Mouse (Mus musculus): Measurements from ENCODE around the gene Wdr63. TPM values are rescaled to one million over a fixed set of nuclear protein-coding genes. Genes with fewer than 3 reads are reported as not detected.

Wdr63 gene
- total and polyA plus RNA-seq, 3 experiments, result not detected

- Histone ChIP-seq H3K9me3 (replicated peaks; ENCODE audit: insufficient read depth, low read length) (no peaks in the 10 kb centered on the region), H3K79me2 (ENCODE audit: control insufficient read depth, insufficient read depth, low read length, poor library complexity) (no peaks in the 10 kb centered on the region), H3K27me3 (ENCODE audit: control insufficient read depth in 1 of 2, insufficient read depth in 2 of 2, low read length in 2 of 2) (no peaks in the 10 kb centered on the region; a peak in 1 of 4 replicates), H3K36me3 (ENCODE audit: control insufficient read depth in 1 of 2, insufficient read depth in 2 of 2, low read length in 2 of 2) (no peaks in the 10 kb centered on the region), H3K27ac (ENCODE audit: control insufficient read depth, low read depth, low read length) (no peak overlapping the region), H3K4me1 (ENCODE audit: control insufficient read depth in 1 of 2, insufficient read depth in 2 of 2, low read length in 2 of 2) (no peaks in the 10 kb centered on the region), H3K9ac (ENCODE audit: control insufficient read depth, low read depth, low read length, poor library complexity, severe bottlenecking) (no peak overlapping the region), H3K4me3 (ENCODE audit: control insufficient read depth in 1 of 2, insufficient read depth in 1 of 2, low read depth in 2 of 2, low read length in 2 of 2) (no peak overlapping the region)
- DNase-seq (ENCODE audit: low read depth, low spot score), result no peak
- TF ChIP-seq MAFK (IDR thresholded peaks at IDR 0.05; ENCODE audit: borderline replicate concordance, low read depth, low read length) (no peak), USF1 (IDR thresholded peaks at IDR 0.05; ENCODE audit: low read depth, low read length) (no peak), GABPA (IDR thresholded peaks at IDR 0.05; ENCODE audit: low read depth, low read length) (no peak), E2F4 (IDR thresholded peaks at IDR 0.05; ENCODE audit: borderline replicate concordance, low read depth, low read length) (no peak), RCOR1 (IDR thresholded peaks at IDR 0.05; ENCODE audit: low read depth, low read length) (no peak), CHD1 (IDR thresholded peaks at IDR 0.05; ENCODE audit: low read depth, low read length) (no peak), MAZ (IDR thresholded peaks at IDR 0.05; ENCODE audit: low read depth, low read length) (no peak), ZMIZ1 (IDR thresholded peaks at IDR 0.05; ENCODE audit: low read depth, low read length) (no peak), BHLHE40 (IDR thresholded peaks at IDR 0.05; ENCODE audit: borderline replicate concordance, low read depth, low read length) (no peak), RAD21 (IDR thresholded peaks at IDR 0.05; ENCODE audit: low read depth, low read length) (no peak)
Observed at GRCm38 (mm10) chr3:146032976-146033375, 75.0 kb downstream of the Wdr63 start.

- DNase-seq (ENCODE audit: low read depth, low spot score), result no peak
- Histone ChIP-seq H3K9me3 (replicated peaks; ENCODE audit: insufficient read depth, low read length) (no peaks in the 10 kb centered on the region), H3K9ac (ENCODE audit: control insufficient read depth, low read depth, low read length, poor library complexity, severe bottlenecking) (no peak overlapping the region), H3K79me2 (ENCODE audit: control insufficient read depth, insufficient read depth, low read length, poor library complexity) (no peaks in the 10 kb centered on the region), H3K36me3 (ENCODE audit: control insufficient read depth in 1 of 2, insufficient read depth in 2 of 2, low read length in 2 of 2) (no peaks in the 10 kb centered on the region), H3K27me3 (ENCODE audit: control insufficient read depth in 1 of 2, insufficient read depth in 2 of 2, low read length in 2 of 2) (no peaks in the 10 kb centered on the region; a peak in 1 of 4 replicates), H3K4me1 (ENCODE audit: control insufficient read depth in 1 of 2, insufficient read depth in 2 of 2, low read length in 2 of 2) (no peaks in the 10 kb centered on the region), H3K27ac (ENCODE audit: control insufficient read depth, low read depth, low read length) (no peak overlapping the region), H3K4me3 (ENCODE audit: control insufficient read depth in 1 of 2, insufficient read depth in 1 of 2, low read depth in 2 of 2, low read length in 2 of 2) (no peak overlapping the region)
- no peak for TF ChIP-seq USF2 (IDR thresholded peaks at IDR 0.05; ENCODE audit: borderline replicate concordance in 1 of 2, insufficient read depth in 1 of 2, low read depth in 1 of 2, low read length in 2 of 2)
- no peak for TF ChIP-seq NELFE (IDR thresholded peaks at IDR 0.05; ENCODE audit: low read depth, low read length)
Observed at GRCm38 (mm10) chr3:146030255-146030836, 77.6 kb downstream of the Wdr63 start.

- Histone ChIP-seq H3K4me3 (ENCODE audit: control insufficient read depth in 1 of 2, insufficient read depth in 1 of 2, low read depth in 2 of 2, low read length in 2 of 2) (no peak overlapping the region), H3K4me1 (ENCODE audit: control insufficient read depth in 1 of 2, insufficient read depth in 2 of 2, low read length in 2 of 2) (no peaks in the 10 kb centered on the region), H3K36me3 (ENCODE audit: control insufficient read depth in 1 of 2, insufficient read depth in 2 of 2, low read length in 2 of 2) (no peaks in the 10 kb centered on the region), H3K27me3 (ENCODE audit: control insufficient read depth in 1 of 2, insufficient read depth in 2 of 2, low read length in 2 of 2) (no peaks in the 10 kb centered on the region; a peak in 1 of 4 replicates), H3K27ac (ENCODE audit: control insufficient read depth, low read depth, low read length) (no peak overlapping the region), H3K9ac (ENCODE audit: control insufficient read depth, low read depth, low read length, poor library complexity, severe bottlenecking) (no peak overlapping the region), H3K9me3 (replicated peaks; ENCODE audit: insufficient read depth, low read length) (no peaks in the 10 kb centered on the region), H3K79me2 (ENCODE audit: control insufficient read depth, insufficient read depth, low read length, poor library complexity) (no peaks in the 10 kb centered on the region)
- no peak for TF ChIP-seq POLR2AphosphoS2 (IDR thresholded peaks at IDR 0.05; ENCODE audit: low read length)
- no peak for TF ChIP-seq MAX (IDR thresholded peaks at IDR 0.05; ENCODE audit: low read length)
- no peak for TF ChIP-seq SMC3 (IDR thresholded peaks at IDR 0.05; ENCODE audit: low read depth, low read length)
- no peak for TF ChIP-seq MYB (IDR thresholded peaks at IDR 0.05; ENCODE audit: low read depth, low read length)
- no peak for TF ChIP-seq RCOR1 (IDR thresholded peaks at IDR 0.05; ENCODE audit: low read depth, low read length)
- TF ChIP-seq BHLHE40 (IDR thresholded peaks at IDR 0.05; ENCODE audit: borderline replicate concordance, low read depth, low read length), result no peak
- no peak for TF ChIP-seq SIN3A (IDR thresholded peaks at IDR 0.05; ENCODE audit: low read length)
- no peak for TF ChIP-seq CTCF (IDR thresholded peaks at IDR 0.05 in 2 of 3, conservative IDR thresholded peaks at IDR 0.05 in 1 of 3; ENCODE audit: control insufficient read depth in 1 of 3, insufficient read depth in 1 of 3, low read depth in 2 of 3, low read length in 3 of 3, poor library complexity in 1 of 3, severe bottlenecking in 1 of 3)
- no peak for TF ChIP-seq ELF1 (IDR thresholded peaks at IDR 0.05; ENCODE audit: low read depth, low read length)
- no peak for TF ChIP-seq ETS1 (IDR thresholded peaks at IDR 0.05; ENCODE audit: low read depth, low read length)
- TF ChIP-seq ZC3H11A (IDR thresholded peaks at IDR 0.05; ENCODE audit: low read depth, low read length), result no peak
- TF ChIP-seq CHD2 (IDR thresholded peaks at IDR 0.05; ENCODE audit: low read length), result no peak
- no peak for TF ChIP-seq GATA1 (IDR thresholded peaks at IDR 0.05; ENCODE audit: low read depth, low read length)
- no peak for DNase-seq (ENCODE audit: low read depth, low spot score)
Observed at GRCm38 (mm10) chr3:146029234-146029633, 78.7 kb downstream of the Wdr63 start.

Measured in MEL (cell line).